Mouse (Mus musculus) bone marrow macrophage, adult 2 months (primary cell): ENCODE measurements around the gene Unc13a.

Source experiments
- CTCF ChIP-seq: IDR thresholded peaks from 2 replicates; pipeline ENCODE4 v1.5.1; 2012; ENCODE audit warnings: low read depth, mild to moderate bottlenecking, low read length, moderate library complexity
- POLR2A ChIP-seq: IDR thresholded peaks from 2 replicates; pipeline ENCODE4 v1.6.1; 2012; ENCODE audit warnings: mild to moderate bottlenecking, low read depth, low read length, borderline replicate concordance

DNA sequence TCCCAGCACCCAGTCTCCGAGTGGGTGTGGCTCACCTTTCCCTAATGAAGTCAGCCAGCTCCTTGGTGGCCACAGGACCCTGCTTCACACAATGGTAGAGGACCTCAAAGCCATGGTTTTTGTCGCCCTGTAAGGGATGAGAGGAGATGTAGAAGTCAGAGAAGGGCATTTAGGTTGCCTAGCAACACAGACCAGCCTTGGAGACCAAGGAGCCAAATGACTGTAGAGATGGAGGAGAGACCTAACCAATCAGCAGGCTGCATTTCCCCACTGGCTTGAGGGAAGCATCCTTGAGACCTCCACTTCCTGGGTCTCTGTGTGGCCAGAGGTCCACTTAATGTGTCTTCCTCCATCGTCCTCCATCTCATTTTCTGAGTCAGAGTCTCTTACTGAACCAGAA, 46.7 kb upstream of the Unc13a start:
- TF ChIP-seq POLR2A (no peak), CTCF (no peak)
